Mouse (Mus musculus) lung, embryonic 15.5 days (tissue): ENCODE results near the gene Eps8. TPM values are rescaled to one million over a fixed set of nuclear protein-coding genes. Genes with fewer than 3 reads are reported as not detected.

ENCODE experiments used
- polyA plus RNA-seq: library from polyadenylated mRNA; unstranded; fragments of >200 nt; fragmentation: Nextera tagmentation; extraction: Ambion mirVana; gene quantifications from 2 replicates; pipeline ENCODE4 v1.2.1, GENCODE M21; 2015

The Eps8 gene
- polyA plus RNA-seq, 1 experiment from 2014 or later, result 26.0 TPM

Other genes with a start within 250 kb of the Eps8 start
- gene Strap, start 80.2 kb upstream of the Eps8 start, polyA plus RNA-seq, result 155 and 161 TPM in 2 replicates
- gene Dera, start 99.7 kb upstream of the Eps8 start, polyA plus RNA-seq, result 63.4 and 70.7 TPM in 2 replicates